Mouse (Mus musculus) testis, postnatal 14 days (tissue): ENCODE data around the gene B4galnt2.

ENCODE experiments used
- DNase-seq: peaks from one replicate; pipeline ENCODE4 v3.0.0; 2021; ENCODE audit warnings: low spot score

The B4galnt2 gene

GRCm38 (mm10) chr11:95826317-95827167 is 88.1 kb downstream of the B4galnt2 start:
- no peak for DNase-seq

- DNase-seq = no peak
Measured at GRCm38 (mm10) chr11:95825625-95826024, 89.1 kb downstream of the B4galnt2 start.

- peak; percentile 49 for DNase-seq
Measured at GRCm38 (mm10) chr11:95824877-95825243, 89.8 kb downstream of the B4galnt2 start.

GRCm38 (mm10) chr11:95824071-95824876 is 90.4 kb downstream of the B4galnt2 start, which contains the start of gene Phospho1:
Phospho1 (plus strand) TSS chr11:95824499.
- peak; percentile 92 for DNase-seq

GRCm38 (mm10) chr11:95822437-95822836 is 92.3 kb downstream of the B4galnt2 start:
- no peak for DNase-seq

GRCm38 (mm10) chr11:95821511-95821910 is 93.2 kb downstream of the B4galnt2 start:
- DNase-seq = no peak

- no peak for DNase-seq
Measured at GRCm38 (mm10) chr11:95819138-95819537, 95.6 kb downstream of the B4galnt2 start.
